Mouse (Mus musculus): ENCODE measurements around the gene Apoa4. TPM values are rescaled to one million over a fixed set of nuclear protein-coding genes. Genes with fewer than 3 reads are reported as not detected.

The Apoa4 gene
- polyA plus RNA-seq, 1 experiment from 2014 or later: not detected

DNA sequence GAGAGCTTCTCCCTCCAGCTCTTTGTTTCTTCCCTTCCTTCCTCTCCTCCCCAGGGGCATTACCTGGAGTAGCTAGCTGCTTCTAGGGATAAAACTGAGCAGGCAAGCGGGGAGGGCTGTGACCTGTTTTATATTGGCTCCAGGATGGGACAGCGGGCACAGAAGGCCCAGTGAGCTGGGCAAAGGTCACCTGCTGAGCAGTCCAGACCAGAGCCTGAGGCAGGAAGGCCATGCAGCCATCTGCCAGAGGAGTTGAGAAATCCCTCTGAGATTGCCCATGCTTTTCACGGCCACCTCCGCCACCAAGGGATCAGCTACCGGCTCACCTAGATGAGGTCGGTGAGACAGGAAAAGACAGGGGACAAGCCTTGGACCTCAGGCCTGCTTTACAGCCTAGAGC is 5.3 kb upstream of the Apoa4 start:
- H3K4me2 ChIP-seq: no peak overlapping the region
- 83% methylated on average over 6 of the region's 6 CpGs for WGBS (ENCODE audit: insufficient replicate concordance)
- no peaks in the 10 kb centered on the region for H3K36me3 ChIP-seq (ENCODE audit: control insufficient read depth, insufficient read depth, low read length)
- H3K9ac ChIP-seq (ENCODE audit: low read depth, low read length): no peak overlapping the region
- peaks cover 3% of the 10 kb centered on the region; the same call in 1 of the 2 replicates for H3K4me1 ChIP-seq (ENCODE audit: control insufficient read depth, insufficient read depth, low read length)
- no peak overlapping the region for H3K4me3 ChIP-seq (ENCODE audit: low read depth, low read length)
- no peak for ATAC-seq (replicated peaks; ENCODE audit: insufficient number of reproducible peaks, low FRiP score, low TSS enrichment)
- no peaks in the 10 kb centered on the region for H3K9me3 ChIP-seq (replicated peaks; ENCODE audit: control insufficient read depth, low read length)
- no peak overlapping the region for H3K27ac ChIP-seq (ENCODE audit: low read depth, low read length)
- H3K27me3 ChIP-seq (ENCODE audit: control insufficient read depth, insufficient read depth, low read length): peaks cover 5% of the 10 kb centered on the region; the same call in 1 of the 2 replicates

DNA sequence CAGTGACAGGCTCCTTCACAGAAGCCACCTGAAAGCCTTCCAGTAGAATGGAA is 5.1 kb upstream of the Apoa4 start, which contains the start of gene Apoc3:
Gene Apoc3, minus strand, starts transcription at position 41 of the 53 bp plus-strand sequence.
- Histone ChIP-seq H3K4me1 (ENCODE audit: control insufficient read depth, insufficient read depth, low read length) (peaks cover 1% of the 10 kb centered on the region; the same call in 1 of the 2 replicates), H3K36me3 (ENCODE audit: control insufficient read depth, insufficient read depth, low read length) (no peaks in the 10 kb centered on the region), H3K27ac (ENCODE audit: low read depth, low read length) (no peak within 1 kb of the TSS), H3K9me3 (replicated peaks; ENCODE audit: control insufficient read depth, low read length) (no peaks in the 10 kb centered on the region), H3K4me2 (no peak within 1 kb of the TSS), H3K9ac (ENCODE audit: low read depth, low read length) (no peak within 1 kb of the TSS), H3K4me3 (ENCODE audit: low read depth, low read length) (no peak within 1 kb of the TSS), H3K27me3 (ENCODE audit: control insufficient read depth, insufficient read depth, low read length) (peaks cover 5% of the 10 kb centered on the region; the same call in 1 of the 2 replicates)
- no peak for ATAC-seq (replicated peaks; ENCODE audit: insufficient number of reproducible peaks, low FRiP score, low TSS enrichment)

DNA sequence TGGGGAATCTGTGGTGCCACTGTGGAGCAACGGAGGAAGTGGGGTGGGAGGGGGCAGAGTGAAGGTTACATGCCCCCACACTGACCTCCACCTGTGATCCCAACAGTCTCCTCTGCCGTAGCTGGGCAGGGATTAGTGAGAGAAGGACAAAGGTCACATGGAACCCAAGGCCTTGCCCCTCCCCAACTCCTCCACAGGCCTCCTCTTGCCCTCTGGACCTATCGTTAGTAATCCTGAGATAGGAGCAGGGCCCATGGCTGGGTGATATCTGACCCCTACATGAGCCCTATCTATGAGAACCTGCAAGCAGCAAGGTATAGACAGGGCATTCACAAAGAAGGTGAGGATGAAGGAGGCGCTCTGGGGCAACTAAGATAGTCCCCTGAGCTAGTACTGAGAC is 4.8 kb upstream of the Apoa4 start:
- 57% methylated on average over 4 of the region's 4 CpGs for WGBS (ENCODE audit: insufficient replicate concordance)
- no peak overlapping the region for H3K4me3 ChIP-seq (ENCODE audit: low read depth, low read length)
- H3K4me2 ChIP-seq: no peak overlapping the region
- no peaks in the 10 kb centered on the region for H3K9me3 ChIP-seq (replicated peaks; ENCODE audit: control insufficient read depth, low read length)
- ATAC-seq (replicated peaks; ENCODE audit: insufficient number of reproducible peaks, low FRiP score, low TSS enrichment): no peak
- H3K27ac ChIP-seq (ENCODE audit: low read depth, low read length): no peak overlapping the region
- no peak overlapping the region for H3K9ac ChIP-seq (ENCODE audit: low read depth, low read length)
- no peaks in the 10 kb centered on the region for H3K4me1 ChIP-seq (ENCODE audit: control insufficient read depth, insufficient read depth, low read length)
- H3K36me3 ChIP-seq (ENCODE audit: control insufficient read depth, insufficient read depth, low read length): no peaks in the 10 kb centered on the region
- peaks cover 3% of the 10 kb centered on the region; the same call in 1 of the 2 replicates for H3K27me3 ChIP-seq (ENCODE audit: control insufficient read depth, insufficient read depth, low read length)

DNA sequence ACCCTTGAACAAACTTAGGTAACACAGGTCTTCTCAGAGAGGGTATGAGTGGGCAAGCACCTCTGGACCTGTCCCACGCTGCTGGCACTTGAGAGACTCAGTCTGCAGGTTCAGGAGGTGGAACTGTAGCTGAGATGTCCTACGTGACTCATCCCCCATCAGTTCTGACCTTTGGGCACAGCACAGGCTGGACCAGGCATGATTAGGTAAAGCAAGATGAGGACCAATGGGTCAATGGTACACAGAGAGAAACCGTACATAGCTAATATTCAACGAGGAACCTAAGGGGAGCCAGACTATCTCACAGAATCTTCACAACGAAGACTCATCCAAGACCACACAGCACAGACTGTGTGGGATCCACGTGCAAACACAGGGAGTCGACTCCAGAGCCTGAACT is 1.6 kb upstream of the Apoa4 start:
- Histone ChIP-seq H3K9ac (ENCODE audit: low read depth, low read length) (no peak overlapping the region), H3K4me1 (ENCODE audit: control insufficient read depth, insufficient read depth, low read length) (peaks cover 8% of the 10 kb centered on the region; the same call in 1 of the 2 replicates), H3K9me3 (replicated peaks; ENCODE audit: control insufficient read depth, low read length) (no peaks in the 10 kb centered on the region), H3K27me3 (ENCODE audit: control insufficient read depth, insufficient read depth, low read length) (no peaks in the 10 kb centered on the region), H3K27ac (ENCODE audit: low read depth, low read length) (no peak overlapping the region), H3K36me3 (ENCODE audit: control insufficient read depth, insufficient read depth, low read length) (no peaks in the 10 kb centered on the region), H3K4me2 (no peak overlapping the region), H3K4me3 (ENCODE audit: low read depth, low read length) (no peak overlapping the region)
- no peak for ATAC-seq (replicated peaks; ENCODE audit: insufficient number of reproducible peaks, low FRiP score, low TSS enrichment)
- 81% methylated on average over 7 of the region's 7 CpGs for WGBS (ENCODE audit: insufficient replicate concordance)

DNA sequence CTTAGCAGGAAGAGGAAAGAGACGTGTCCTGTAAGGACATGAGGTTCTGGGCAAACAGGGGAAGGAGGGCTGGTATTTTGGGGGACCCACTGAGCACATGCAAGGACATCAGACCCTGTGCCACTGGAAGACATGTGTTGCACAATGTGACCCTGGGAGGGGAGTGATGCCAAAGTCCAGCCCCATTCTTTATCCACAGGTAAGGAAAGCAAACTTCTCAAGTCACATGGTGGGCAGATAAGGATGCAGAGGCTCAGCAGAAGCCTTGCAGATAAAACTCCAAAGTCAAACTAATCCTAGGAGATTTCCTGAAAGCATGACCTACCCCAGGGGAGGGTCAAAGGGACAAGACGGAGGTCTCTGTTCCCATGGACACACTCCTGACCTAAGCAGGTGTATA is 1.3 kb downstream of the Apoa4 start:
- Histone ChIP-seq H3K4me1 (ENCODE audit: control insufficient read depth, insufficient read depth, low read length) (peaks cover 11% of the 10 kb centered on the region; the same call in 1 of the 2 replicates), H3K4me2 (no peak overlapping the region), H3K9me3 (replicated peaks; ENCODE audit: control insufficient read depth, low read length) (no peaks in the 10 kb centered on the region), H3K4me3 (ENCODE audit: low read depth, low read length) (no peak overlapping the region), H3K27ac (ENCODE audit: low read depth, low read length) (no peak overlapping the region), H3K9ac (ENCODE audit: low read depth, low read length) (no peak overlapping the region), H3K27me3 (ENCODE audit: control insufficient read depth, insufficient read depth, low read length) (no peaks in the 10 kb centered on the region), H3K36me3 (ENCODE audit: control insufficient read depth, insufficient read depth, low read length) (no peaks in the 10 kb centered on the region)
- ATAC-seq (replicated peaks; ENCODE audit: insufficient number of reproducible peaks, low FRiP score, low TSS enrichment): no peak
- WGBS (ENCODE audit: insufficient replicate concordance): 58% methylated on average over 2 of the region's 2 CpGs

DNA sequence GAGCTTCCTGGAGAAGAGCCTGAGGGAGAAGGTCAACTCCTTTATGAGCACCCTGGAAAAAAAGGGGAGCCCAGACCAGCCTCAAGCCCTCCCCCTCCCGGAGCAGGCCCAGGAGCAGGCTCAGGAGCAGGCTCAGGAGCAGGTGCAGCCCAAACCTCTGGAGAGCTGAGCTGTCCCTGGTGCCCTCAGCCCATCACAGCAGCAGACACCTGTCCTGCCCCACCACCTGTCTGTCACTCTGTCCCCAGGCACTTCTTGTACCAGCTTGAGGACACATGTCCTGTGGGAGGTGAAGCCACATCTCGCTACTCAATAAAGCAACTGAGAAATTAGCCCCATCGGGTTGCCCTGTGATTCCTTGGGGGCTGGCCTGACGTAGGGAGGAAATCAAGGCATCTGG is 2.6 kb downstream of the Apoa4 start:
- ATAC-seq (replicated peaks; ENCODE audit: insufficient number of reproducible peaks, low FRiP score, low TSS enrichment): no peak
- Histone ChIP-seq H3K9ac (ENCODE audit: low read depth, low read length) (no peak overlapping the region), H3K4me3 (ENCODE audit: low read depth, low read length) (no peak overlapping the region), H3K4me2 (no peak overlapping the region), H3K27ac (ENCODE audit: low read depth, low read length) (no peak overlapping the region), H3K27me3 (ENCODE audit: control insufficient read depth, insufficient read depth, low read length) (no peaks in the 10 kb centered on the region), H3K4me1 (ENCODE audit: control insufficient read depth, insufficient read depth, low read length) (peaks cover 11% of the 10 kb centered on the region; the same call in 1 of the 2 replicates), H3K36me3 (ENCODE audit: control insufficient read depth, insufficient read depth, low read length) (no peaks in the 10 kb centered on the region), H3K9me3 (replicated peaks; ENCODE audit: control insufficient read depth, low read length) (no peaks in the 10 kb centered on the region)
- WGBS (ENCODE audit: insufficient replicate concordance): 56% methylated on average over 4 of the region's 4 CpGs

DNA sequence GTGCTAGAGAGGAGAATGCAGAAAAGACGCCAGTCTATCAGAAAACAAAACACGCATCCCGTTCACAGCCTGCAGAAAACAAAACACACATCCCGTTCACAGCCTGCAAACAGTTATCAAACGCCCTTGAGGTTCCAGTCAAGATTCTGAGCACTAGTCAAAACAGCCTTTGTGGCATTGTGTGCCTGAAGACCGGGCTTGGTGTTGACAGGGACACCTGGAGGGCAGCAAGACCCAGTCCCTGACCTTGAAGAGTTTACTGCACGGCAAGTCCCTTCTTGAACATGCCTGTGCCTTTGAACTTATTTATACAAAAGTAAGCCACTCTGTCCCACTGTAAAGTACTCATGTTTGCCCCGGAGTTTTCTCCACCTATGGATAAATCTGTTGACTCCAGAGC is 3.1 kb downstream of the Apoa4 start:
- Histone ChIP-seq H3K9ac (ENCODE audit: low read depth, low read length) (no peak overlapping the region; the same call in 1 of the 2 replicates), H3K27me3 (ENCODE audit: control insufficient read depth, insufficient read depth, low read length) (no peaks in the 10 kb centered on the region), H3K4me3 (ENCODE audit: low read depth, low read length) (no peak overlapping the region), H3K9me3 (replicated peaks; ENCODE audit: control insufficient read depth, low read length) (no peaks in the 10 kb centered on the region), H3K4me1 (ENCODE audit: control insufficient read depth, insufficient read depth, low read length) (peaks cover 11% of the 10 kb centered on the region; the same call in 1 of the 2 replicates), H3K4me2 (no peak overlapping the region), H3K36me3 (ENCODE audit: control insufficient read depth, insufficient read depth, low read length) (no peaks in the 10 kb centered on the region), H3K27ac (ENCODE audit: low read depth, low read length) (no peak overlapping the region)
- 32% methylated on average over 8 of the region's 8 CpGs for WGBS (ENCODE audit: insufficient replicate concordance)
- no peak for ATAC-seq (replicated peaks; ENCODE audit: insufficient number of reproducible peaks, low FRiP score, low TSS enrichment)

DNA sequence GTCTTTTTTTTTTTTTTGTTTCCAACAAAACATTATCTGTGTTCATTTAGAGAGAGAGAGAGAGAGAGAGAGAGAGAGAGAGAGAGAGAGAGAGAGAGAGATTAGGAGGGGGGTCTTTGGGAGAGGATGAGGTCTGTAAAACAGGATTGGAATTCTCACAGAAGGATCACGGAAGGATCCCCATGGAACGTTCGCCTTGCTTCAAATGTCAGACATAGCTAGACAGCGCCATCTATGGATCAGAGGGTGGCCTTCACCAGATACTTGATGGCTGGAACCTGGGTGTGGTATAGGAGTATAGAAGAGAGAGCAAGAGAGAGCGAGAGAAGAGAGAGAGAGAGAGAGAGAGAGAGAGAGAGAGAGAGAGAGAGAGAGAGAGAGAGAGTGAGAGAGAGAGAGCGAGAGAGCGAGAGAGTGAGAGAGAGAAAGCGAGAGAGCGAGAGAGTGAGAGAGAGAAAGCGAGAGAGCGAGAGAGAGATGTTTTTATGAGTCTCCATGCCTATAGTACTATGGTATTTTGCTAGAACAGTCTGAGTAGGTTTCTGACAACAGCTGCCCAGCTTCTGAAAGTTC is 6.3 kb downstream of the Apoa4 start:
- Histone ChIP-seq H3K4me2 (no peak overlapping the region), H3K36me3 (ENCODE audit: control insufficient read depth, insufficient read depth, low read length) (no peaks in the 10 kb centered on the region), H3K4me1 (ENCODE audit: control insufficient read depth, insufficient read depth, low read length) (peaks cover 11% of the 10 kb centered on the region; the same call in 1 of the 2 replicates), H3K9ac (ENCODE audit: low read depth, low read length) (no peak overlapping the region), H3K27me3 (ENCODE audit: control insufficient read depth, insufficient read depth, low read length) (no peaks in the 10 kb centered on the region), H3K9me3 (replicated peaks; ENCODE audit: control insufficient read depth, low read length) (no peaks in the 10 kb centered on the region), H3K27ac (ENCODE audit: low read depth, low read length) (no peak overlapping the region), H3K4me3 (ENCODE audit: low read depth, low read length) (no peak overlapping the region)
- WGBS (ENCODE audit: insufficient replicate concordance): 31% methylated on average over 11 of the region's 11 CpGs
- no peak for ATAC-seq (replicated peaks; ENCODE audit: insufficient number of reproducible peaks, low FRiP score, low TSS enrichment)

DNA sequence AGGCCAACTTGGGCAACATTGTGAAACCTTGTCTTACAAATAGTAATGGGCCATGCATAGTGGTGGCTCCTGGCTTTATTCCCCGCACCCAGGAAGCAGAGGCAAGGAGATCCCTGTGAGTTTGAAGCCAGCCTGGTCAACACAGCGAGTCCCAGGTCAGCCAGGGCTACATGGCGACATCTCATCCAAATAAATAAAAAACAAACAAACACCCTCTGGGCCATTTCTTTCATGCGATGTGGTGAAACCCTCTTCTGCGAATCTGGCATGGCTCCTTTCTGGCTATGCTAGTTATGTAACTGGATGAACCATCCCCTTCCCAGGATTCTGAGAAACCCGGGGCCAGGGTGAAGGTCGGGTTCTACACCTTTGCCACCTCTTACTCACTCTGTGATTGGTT is 15.7 kb downstream of the Apoa4 start:
- Histone ChIP-seq H3K9me3 (replicated peaks; ENCODE audit: control insufficient read depth, low read length) (no peaks in the 10 kb centered on the region), H3K4me2 (no peak overlapping the region), H3K4me1 (ENCODE audit: control insufficient read depth, insufficient read depth, low read length) (no peaks in the 10 kb centered on the region), H3K36me3 (ENCODE audit: control insufficient read depth, insufficient read depth, low read length) (no peaks in the 10 kb centered on the region), H3K27ac (ENCODE audit: low read depth, low read length) (no peak overlapping the region), H3K27me3 (ENCODE audit: control insufficient read depth, insufficient read depth, low read length) (no peaks in the 10 kb centered on the region), H3K9ac (ENCODE audit: low read depth, low read length) (no peak overlapping the region), H3K4me3 (ENCODE audit: low read depth, low read length) (no peak overlapping the region)
- ATAC-seq (replicated peaks; ENCODE audit: insufficient number of reproducible peaks, low FRiP score, low TSS enrichment): no peak
- 79% methylated on average over 7 of the region's 7 CpGs for WGBS (ENCODE audit: insufficient replicate concordance)

Data from heart, embryonic 11.5 days (tissue).